Mouse (Mus musculus) frontal cortex, adult 2 months (tissue): ENCODE measurements around the gene Tmem170b. TPM values are rescaled to one million over a fixed set of nuclear protein-coding genes. Genes with fewer than 3 reads are reported as not detected.
"Not testable (repeated sequence)": the region's sequence is repeated elsewhere in the genome, so short reads cannot be mapped to it uniquely, and the experiment has no call there.

Experiments used
- DNase-seq, 2 experiments: peaks; one replicate each; pipeline ENCODE4 v3.0.0; 2022; ENCODE audit warnings: low spot score in 1 of 2; ENCODE audit errors: extremely low spot score in 1 of 2
- polyA plus RNA-seq: library from polyadenylated mRNA; depleted of rRNA; stranded (reverse); fragments of >200 nt; gene quantifications from 2 replicates; pipeline ENCODE4 v1.2.3, GENCODE M21; 2012

Gene Tmem170b
- polyA plus RNA-seq, 1 experiment: 23.7 TPM

GRCm38 (mm10) chr13:41662401-41663070, 56.8 kb downstream of the Tmem170b start:
- no peak for DNase-seq

- no peak for DNase-seq
These were observed 57.9 kb downstream of the Tmem170b start for GRCm38 (mm10) chr13:41663501-41664195.

GRCm38 (mm10) chr13:41669951-41670350, 64.2 kb downstream of the Tmem170b start:
- no peak for DNase-seq

GRCm38 (mm10) chr13:41670386-41671130, 64.9 kb downstream of the Tmem170b start:
- no peak for DNase-seq

- no peak for DNase-seq
These were observed 65.5 kb downstream of the Tmem170b start for GRCm38 (mm10) chr13:41671136-41671705.

GRCm38 (mm10) chr13:41672904-41673303, 67.2 kb downstream of the Tmem170b start:
- DNase-seq: not testable (repeated sequence)

GRCm38 (mm10) chr13:41673541-41673940, 67.8 kb downstream of the Tmem170b start:
- no peak for DNase-seq

- DNase-seq: not testable (repeated sequence)
These were observed 68.9 kb downstream of the Tmem170b start for GRCm38 (mm10) chr13:41674608-41675007.

GRCm38 (mm10) chr13:41675498-41675897, 69.8 kb downstream of the Tmem170b start:
- no peak for DNase-seq

GRCm38 (mm10) chr13:41675966-41676835, 70.5 kb downstream of the Tmem170b start:
- DNase-seq: no peak

GRCm38 (mm10) chr13:41676836-41677186, 71.1 kb downstream of the Tmem170b start:
- DNase-seq: no peak

GRCm38 (mm10) chr13:41680854-41681549, 75.3 kb downstream of the Tmem170b start:
- DNase-seq: no peak

- peak in 1 of 2 experiments; percentile 50 for DNase-seq
These were observed 76.8 kb downstream of the Tmem170b start for GRCm38 (mm10) chr13:41682341-41683119.

GRCm38 (mm10) chr13:41683356-41684012, 77.8 kb downstream of the Tmem170b start:
- DNase-seq: no peak

- no peak for DNase-seq
These were observed 79.8 kb downstream of the Tmem170b start for GRCm38 (mm10) chr13:41685499-41685898.

GRCm38 (mm10) chr13:41689055-41689454, 83.3 kb downstream of the Tmem170b start:
- no peak for DNase-seq

GRCm38 (mm10) chr13:41689598-41690045, 83.9 kb downstream of the Tmem170b start:
- DNase-seq: no peak
